Mouse (Mus musculus) heart, adult 9 months (tissue): ENCODE data around the gene Pdcd2l.
"Not testable (repeated sequence)": the region's sequence is repeated elsewhere in the genome, so short reads cannot be mapped to it uniquely, and the experiment has no call there.

Experiments used
- DNase-seq, 2 experiments: peaks; one replicate each; pipeline ENCODE4 v3.0.0; 2022; ENCODE audit warnings: low spot score in 2 of 2

Gene Pdcd2l

GRCm38 (mm10) chr7:34213281-34213680 lies 16.8 kb upstream of the Pdcd2l start:
- DNase-seq = no peak

GRCm38 (mm10) chr7:34208027-34208745 lies 11.7 kb upstream of the Pdcd2l start:
- no peak for DNase-seq

- no peak for DNase-seq
Measured at GRCm38 (mm10) chr7:34206331-34206730, 9.9 kb upstream of the Pdcd2l start.

- DNase-seq = not testable (repeated sequence)
Measured at GRCm38 (mm10) chr7:34202147-34202546, 5.7 kb upstream of the Pdcd2l start.

GRCm38 (mm10) chr7:34200829-34201228 lies 4.4 kb upstream of the Pdcd2l start:
- no peak for DNase-seq

- no peak for DNase-seq
Measured at GRCm38 (mm10) chr7:34198346-34198745, 1.9 kb upstream of the Pdcd2l start.

GRCm38 (mm10) chr7:34195632-34196031 lies 829 bp downstream of the Pdcd2l start:
- DNase-seq = no peak

GRCm38 (mm10) chr7:34192825-34193224 lies 3.6 kb downstream of the Pdcd2l start:
- DNase-seq = no peak

- DNase-seq = no peak
Measured at GRCm38 (mm10) chr7:34189376-34189989, 7.0 kb downstream of the Pdcd2l start.

GRCm38 (mm10) chr7:34183794-34184193 lies 12.7 kb downstream of the Pdcd2l start:
- no peak for DNase-seq

- no peak for DNase-seq
Measured at GRCm38 (mm10) chr7:34183356-34183755, 13.1 kb downstream of the Pdcd2l start.

- DNase-seq = not testable (repeated sequence)
Measured at GRCm38 (mm10) chr7:34176241-34176640, 20.2 kb downstream of the Pdcd2l start.

GRCm38 (mm10) chr7:34172251-34172650 lies 24.2 kb downstream of the Pdcd2l start:
- DNase-seq = no peak

- no peak for DNase-seq
Measured at GRCm38 (mm10) chr7:34169454-34169853, 27.0 kb downstream of the Pdcd2l start, which contains the start of gene Uba2. Gene Uba2 (minus strand): TSS chr7:34169599.

- peak; percentile 91 to 92 for DNase-seq
Measured at GRCm38 (mm10) chr7:34168470-34169251, 27.8 kb downstream of the Pdcd2l start.

- DNase-seq = peak in 1 of 2 experiments; percentile 10
Measured at GRCm38 (mm10) chr7:34167766-34168469, 28.5 kb downstream of the Pdcd2l start.

GRCm38 (mm10) chr7:34166850-34167249 lies 29.6 kb downstream of the Pdcd2l start:
- DNase-seq = no peak

GRCm38 (mm10) chr7:34165999-34166398 lies 30.5 kb downstream of the Pdcd2l start:
- DNase-seq = no peak

- no peak for DNase-seq
Measured at GRCm38 (mm10) chr7:34164671-34165070, 31.8 kb downstream of the Pdcd2l start.

GRCm38 (mm10) chr7:34159167-34159566 lies 37.3 kb downstream of the Pdcd2l start:
- no peak for DNase-seq

GRCm38 (mm10) chr7:34157994-34158393 lies 38.5 kb downstream of the Pdcd2l start:
- DNase-seq = no peak

- no peak for DNase-seq
Measured at GRCm38 (mm10) chr7:34147193-34147592, 49.3 kb downstream of the Pdcd2l start.
